Mouse (Mus musculus) embryonic facial prominence, embryonic 11.5 days (tissue): Measurements from ENCODE around the gene Podn. TPM values are rescaled to one million over a fixed set of nuclear protein-coding genes. Genes with fewer than 3 reads are reported as not detected.

Experiments used
- ATAC-seq: fragments of 200-750 bp; cut with Nextera tagmentation; replicated peaks from 2 replicates; pipeline ENCODE4 v1.8.0; 2017; ENCODE audit warnings: low read depth; ENCODE audit not compliant: insufficient number of reproducible peaks, low FRiP score, low TSS enrichment
- DNase-seq: peaks from one replicate; pipeline ENCODE4 v3.0.0-alpha.2; 2015; ENCODE audit warnings: low spot score
- H3K27ac ChIP-seq: fragments of 300-500 bp; sonication (generic); replicated peaks from 2 replicates; pipeline ENCODE4 v1.5.1; 2014; ENCODE audit warnings: mild to moderate bottlenecking, low read depth, low read length, control low read depth
- H3K27me3 ChIP-seq: fragments of 300-500 bp; sonication (generic); 2 replicates; pipeline ENCODE4 v1.6.1; 2014; ENCODE audit warnings: mild to moderate bottlenecking, low read length, moderate library complexity, mixed read lengths; ENCODE audit not compliant: control insufficient read depth, insufficient read depth
- H3K36me3 ChIP-seq: fragments of 300-500 bp; sonication (generic); replicated peaks from 2 replicates; pipeline ENCODE4 v1.6.1; 2014; ENCODE audit warnings: low read depth, mild to moderate bottlenecking, low read length, moderate library complexity, mixed read lengths; ENCODE audit not compliant: control insufficient read depth, insufficient read depth
- H3K4me1 ChIP-seq: fragments of 300-500 bp; sonication (generic); 2 replicates; pipeline ENCODE4 v1.6.1; 2014; ENCODE audit warnings: low read length, mixed read lengths; ENCODE audit not compliant: control insufficient read depth, insufficient read depth
- H3K4me2 ChIP-seq: fragments of 300-500 bp; sonication (generic); 2 replicates; pipeline ENCODE4 v1.6.1; 2014; ENCODE audit warnings: low read depth, mild to moderate bottlenecking, control low read depth, low read length, moderate library complexity
- H3K4me3 ChIP-seq: fragments of 300-500 bp; sonication (generic); 2 replicates; pipeline ENCODE4 v1.5.1; 2014; ENCODE audit warnings: low read depth, low read length, control low read depth
- H3K9ac ChIP-seq: fragments of 300-500 bp; sonication (generic); replicated peaks from 2 replicates; pipeline ENCODE4 v1.6.1; 2014; ENCODE audit warnings: mild to moderate bottlenecking, control low read depth, low read length
- H3K9me3 ChIP-seq: fragments of 300-500 bp; sonication (generic); replicated peaks from 2 replicates; pipeline ENCODE4 v1.6.1; 2016; ENCODE audit warnings: mild to moderate bottlenecking, low read length, inconsistent platforms, mixed read lengths; ENCODE audit not compliant: control insufficient read depth
- WGBS: fragments of 180-500 bp; shearing (Covaris S2); extraction: QIAGEN DNeasy Blood & Tissue Kit; methylation state at CpG from one replicate; pipeline ENCODE4 v1.1.7; 2014; 5-methylcytosine and 5-hydroxymethylcytosine counted together
- polyA plus RNA-seq: library from polyadenylated mRNA; unstranded; fragments of >200 nt; fragmentation: Nextera tagmentation; extraction: Ambion mirVana; gene quantifications from 2 replicates; pipeline ENCODE4 v1.2.1, GENCODE M21; 2014

The Podn gene
- polyA plus RNA-seq, 1 experiment from 2014 or later: 0.84 TPM

- Histone ChIP-seq H3K4me3 (no peak overlapping the region), H3K27me3 (no peaks in the 10 kb centered on the region), H3K9me3 (no peaks in the 10 kb centered on the region), H3K9ac (no peak overlapping the region), H3K4me2 (no peak overlapping the region), H3K36me3 (no peaks in the 10 kb centered on the region), H3K27ac (no peak overlapping the region), H3K4me1 (no peaks in the 10 kb centered on the region)
- ATAC-seq (no peak), DNase-seq (no peak)
- WGBS: 57% methylated on average over 4 of the region's 4 CpGs
Measured at GRCm38 (mm10) chr4:107977593-107977992, 118.7 kb downstream of the Podn start.

- H3K27ac ChIP-seq: no peak overlapping the region
- no peak overlapping the region for H3K4me3 ChIP-seq
Measured at GRCm38 (mm10) chr4:107975004-107975403, 121.2 kb downstream of the Podn start.

GRCm38 (mm10) chr4:107974527-107974926 is 121.7 kb downstream of the Podn start:
- H3K4me2 ChIP-seq: no peak overlapping the region
- H3K9me3 ChIP-seq: no peaks in the 10 kb centered on the region
- H3K9ac ChIP-seq: no peak overlapping the region
- no peaks in the 10 kb centered on the region for H3K36me3 ChIP-seq
- H3K27ac ChIP-seq: no peak overlapping the region
- H3K27me3 ChIP-seq: no peaks in the 10 kb centered on the region
- H3K4me1 ChIP-seq: no peaks in the 10 kb centered on the region
- no peak overlapping the region for H3K4me3 ChIP-seq
- 78% methylated on average over 11 of the region's 11 CpGs for WGBS
- DNase-seq: no peak
- ATAC-seq: no peak

More at GRCm38 (mm10) chr4:107975004-107975403, 121.2 kb downstream of the Podn start:
- no peak overlapping the region for H3K9ac ChIP-seq
- no peak for ATAC-seq
- H3K4me2 ChIP-seq: no peak overlapping the region
- no peaks in the 10 kb centered on the region for H3K27me3 ChIP-seq
- no peaks in the 10 kb centered on the region for H3K36me3 ChIP-seq
- H3K4me1 ChIP-seq: no peaks in the 10 kb centered on the region
- no peak for DNase-seq
- no peaks in the 10 kb centered on the region for H3K9me3 ChIP-seq
- WGBS: 73% methylated on average over 7 of the region's 7 CpGs

- H3K36me3 ChIP-seq: no peaks in the 10 kb centered on the region
Measured at GRCm38 (mm10) chr4:107971162-107971561, 125.1 kb downstream of the Podn start.

GRCm38 (mm10) chr4:107969781-107970180 is 126.5 kb downstream of the Podn start:
- no peaks in the 10 kb centered on the region for H3K4me1 ChIP-seq
- no peaks in the 10 kb centered on the region for H3K9me3 ChIP-seq
- no peak overlapping the region for H3K9ac ChIP-seq
- H3K27me3 ChIP-seq: no peaks in the 10 kb centered on the region
- no peak overlapping the region for H3K4me3 ChIP-seq
- H3K4me2 ChIP-seq: no peak overlapping the region
- ATAC-seq (no peak), DNase-seq (no peak)
- H3K36me3 ChIP-seq: no peaks in the 10 kb centered on the region
- H3K27ac ChIP-seq: no peak overlapping the region

More at GRCm38 (mm10) chr4:107971162-107971561, 125.1 kb downstream of the Podn start:
- DNase-seq: no peak
- no peaks in the 10 kb centered on the region for H3K27me3 ChIP-seq
- no peak for ATAC-seq
- H3K4me3 ChIP-seq: no peak overlapping the region
- H3K4me1 ChIP-seq: no peaks in the 10 kb centered on the region
- H3K27ac ChIP-seq: no peak overlapping the region
- no peaks in the 10 kb centered on the region for H3K9me3 ChIP-seq
- no peak overlapping the region for H3K9ac ChIP-seq
- no peak overlapping the region for H3K4me2 ChIP-seq
- WGBS: 88% methylated on average over 1 of the region's 1 CpGs

GRCm38 (mm10) chr4:107967966-107968682 is 128.1 kb downstream of the Podn start, which contains the start of gene Slc1a7:
Gene Slc1a7 (plus strand): TSS chr4:107968332.
- no peak for DNase-seq
- no peak within 1 kb of the TSS for H3K4me3 ChIP-seq
- ATAC-seq: no peak
- no peaks in the 10 kb centered on the region for H3K9me3 ChIP-seq
- no peaks in the 10 kb centered on the region for H3K4me1 ChIP-seq
- no peak within 1 kb of the TSS for H3K4me2 ChIP-seq
- no peaks in the 10 kb centered on the region for H3K36me3 ChIP-seq
- 80% methylated on average over 16 of the region's 16 CpGs for WGBS
- H3K27ac ChIP-seq: no peak within 1 kb of the TSS
- H3K9ac ChIP-seq: no peak within 1 kb of the TSS
- H3K27me3 ChIP-seq: no peaks in the 10 kb centered on the region

- Histone ChIP-seq H3K4me2 (no peak overlapping the region), H3K4me3 (no peak overlapping the region), H3K9me3 (no peaks in the 10 kb centered on the region), H3K9ac (no peak overlapping the region), H3K36me3 (no peaks in the 10 kb centered on the region), H3K27me3 (no peaks in the 10 kb centered on the region), H3K27ac (no peak overlapping the region), H3K4me1 (no peaks in the 10 kb centered on the region)
- 43% methylated on average over 5 of the region's 5 CpGs for WGBS
- DNase-seq (peak; percentile 7), ATAC-seq (no peak)
Measured at GRCm38 (mm10) chr4:107966416-107967109, 129.7 kb downstream of the Podn start.
